In the genomic region with DNA sequence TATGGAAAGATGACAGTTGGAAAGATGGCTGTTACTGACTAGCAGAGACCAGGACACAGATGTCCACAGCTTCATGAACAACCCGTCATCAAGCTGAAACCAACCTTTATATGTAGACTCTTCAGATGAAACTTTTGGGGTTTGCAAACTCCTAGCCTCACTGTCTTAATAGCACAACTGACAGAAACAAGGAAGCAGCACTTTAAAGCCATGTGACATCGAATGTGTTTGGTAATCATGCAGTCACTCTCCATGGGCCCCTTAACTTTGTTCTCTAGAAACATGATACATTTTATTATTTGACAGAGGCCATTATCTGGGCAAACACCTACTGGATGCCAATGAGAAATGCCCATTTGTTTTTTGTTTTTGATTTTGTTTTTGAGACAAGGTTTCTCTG, we compare ENCODE assay signal across 21 mouse cellular contexts.
"Had no signal": no experiment of that assay in that cellular context is flagged by ENCODE, and none has a peak within 500 bp of the region (broad histone marks: within the 10 kb centered on the region; RNA-seq: fewer than 3 reads in every experiment).

No protein-coding gene starts in this region.

- DNase-seq: cerebellum, adult 2 months; cerebellum, adult 8-10 months; cerebellum, adult 9-10 months; cerebellum, adult 9-11 months; cerebellum, postnatal 10 days; cerebellum, postnatal 14 days; cerebellum, postnatal 25 days; cerebellum, postnatal 36 days; embryo, embryonic 11 days; forebrain, postnatal 0 days; gastrocnemius, adult 2 months; gastrocnemius, postnatal 10 days; gastrocnemius, postnatal 14 days; gastrocnemius, postnatal 25 days; gastrocnemius, postnatal 36 days; heart, adult 18-20 months; heart, adult 2 months had no signal

- ATAC-seq: forebrain, embryonic 13.5 days; forebrain, embryonic 14.5 days; forebrain, embryonic 15.5 days; forebrain, embryonic 16.5 days; forebrain, postnatal 0 days had no signal
